Mouse (Mus musculus): ENCODE results near the gene Sfpq.
"Not testable (repeated sequence)": the region's sequence is repeated elsewhere in the genome, so short reads cannot be mapped to it uniquely, and the experiment has no call there.

Sfpq gene

GRCm38 (mm10) chr4:127021151-127021945 is at the start of gene Sfpq:
TSS of gene Sfpq (plus strand) at chr4:127021324.
- in situ Hi-C loops (cut with MboI; ENCODE audit: low sequenced_read_pairs) = no loop called here

GRCm38 (mm10) chr4:126977467-126977866 is 43.7 kb upstream of the Sfpq start:
- in situ Hi-C loops (cut with MboI; ENCODE audit: low sequenced_read_pairs) = no loop called here

GRCm38 (mm10) chr4:126978706-126979105 is 42.4 kb upstream of the Sfpq start:
- in situ Hi-C loops (cut with MboI; ENCODE audit: low sequenced_read_pairs) = no loop called here

- in situ Hi-C loops (cut with MboI; ENCODE audit: low sequenced_read_pairs) = no loop called here
Measured at GRCm38 (mm10) chr4:126983321-126983720, 37.8 kb upstream of the Sfpq start.

GRCm38 (mm10) chr4:126983736-126984525 is 37.2 kb upstream of the Sfpq start:
- in situ Hi-C loops (cut with MboI; ENCODE audit: low sequenced_read_pairs) = not testable (repeated sequence)

- in situ Hi-C loops (cut with MboI; ENCODE audit: low sequenced_read_pairs) = no loop called here
Measured at GRCm38 (mm10) chr4:126986768-126987167, 34.4 kb upstream of the Sfpq start.

- in situ Hi-C loops (cut with MboI; ENCODE audit: low sequenced_read_pairs) = no loop called here
Measured at GRCm38 (mm10) chr4:126988503-126988902, 32.6 kb upstream of the Sfpq start.

GRCm38 (mm10) chr4:126990553-126990952 is 30.6 kb upstream of the Sfpq start:
- in situ Hi-C loops (cut with MboI; ENCODE audit: low sequenced_read_pairs) = no loop called here

- in situ Hi-C loops (cut with MboI; ENCODE audit: low sequenced_read_pairs) = no loop called here
Measured at GRCm38 (mm10) chr4:126992356-126992755, 28.8 kb upstream of the Sfpq start.

- in situ Hi-C loops (cut with MboI; ENCODE audit: low sequenced_read_pairs) = not testable (repeated sequence)
Measured at GRCm38 (mm10) chr4:126999372-126999771, 21.8 kb upstream of the Sfpq start.

GRCm38 (mm10) chr4:127000601-127001105 is 20.5 kb upstream of the Sfpq start:
- in situ Hi-C loops (cut with MboI; ENCODE audit: low sequenced_read_pairs) = no loop called here

- in situ Hi-C loops (cut with MboI; ENCODE audit: low sequenced_read_pairs) = no loop called here
Measured at GRCm38 (mm10) chr4:127004384-127004783, 16.7 kb upstream of the Sfpq start.

GRCm38 (mm10) chr4:127005113-127005936 is 15.8 kb upstream of the Sfpq start:
- in situ Hi-C loops (cut with MboI; ENCODE audit: low sequenced_read_pairs) = no loop called here

GRCm38 (mm10) chr4:127015294-127015993 is 5.7 kb upstream of the Sfpq start:
- in situ Hi-C loops (cut with MboI; ENCODE audit: low sequenced_read_pairs) = not testable (repeated sequence)

GRCm38 (mm10) chr4:127016366-127016765 is 4.8 kb upstream of the Sfpq start:
- in situ Hi-C loops (cut with MboI; ENCODE audit: low sequenced_read_pairs) = no loop called here

- in situ Hi-C loops (cut with MboI; ENCODE audit: low sequenced_read_pairs) = no loop called here
Measured at GRCm38 (mm10) chr4:127020411-127021150, 543 bp upstream of the Sfpq start.

GRCm38 (mm10) chr4:127021989-127022626 is 984 bp downstream of the Sfpq start:
- in situ Hi-C loops (cut with MboI; ENCODE audit: low sequenced_read_pairs) = no loop called here

- in situ Hi-C loops (cut with MboI; ENCODE audit: low sequenced_read_pairs) = no loop called here
Measured at GRCm38 (mm10) chr4:127023201-127023600, 2.1 kb downstream of the Sfpq start.

GRCm38 (mm10) chr4:127024240-127024639 is 3.1 kb downstream of the Sfpq start:
- in situ Hi-C loops (cut with MboI; ENCODE audit: low sequenced_read_pairs) = no loop called here
